Mouse (Mus musculus): ENCODE results near the gene Tdrd1. TPM values are rescaled to one million over a fixed set of nuclear protein-coding genes. Genes with fewer than 3 reads are reported as not detected.

Tdrd1 gene
- 88.6 TPM for polyA plus RNA-seq (2014; fragmentation: Illumina TruSeq; extraction: RNeasy Lipid Tissue Mini Kit (QIAGEN cat#74804); ENCODE audit: low read depth, low replicate concordance)

DNA sequence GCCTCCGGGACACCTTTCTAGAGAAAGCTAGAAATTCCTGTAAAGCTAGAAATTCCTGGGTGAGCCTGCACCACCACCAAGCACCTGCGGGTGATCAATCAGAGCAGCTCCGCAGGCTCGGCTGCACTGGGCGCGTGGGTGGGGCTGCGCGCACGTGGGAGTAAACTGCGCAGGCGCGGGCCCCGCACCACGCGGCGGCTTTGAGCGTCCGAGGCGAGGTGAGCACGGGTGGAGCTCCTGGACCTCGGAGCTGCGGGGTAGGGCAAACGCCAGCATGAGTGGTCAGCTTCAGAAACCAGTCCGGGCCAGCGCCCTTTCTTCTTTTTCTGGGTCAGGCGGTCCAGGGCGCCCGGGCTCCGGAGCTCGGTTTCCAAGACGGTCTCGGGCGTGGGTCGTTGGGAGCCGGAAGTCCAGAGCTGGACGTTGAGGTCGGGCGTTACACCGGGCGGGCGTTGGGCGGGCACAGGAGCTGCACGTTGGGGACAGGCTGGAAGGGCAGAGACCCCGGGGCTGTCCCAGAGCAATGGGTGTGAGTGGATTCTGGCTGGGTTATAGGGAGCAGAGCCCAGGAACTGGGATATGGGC, at the start of gene Tdrd1:
Tdrd1 (plus strand) TSS at position 163 of the 585 bp plus-strand sequence.

GRCm38 (mm10) chr19:56821798-56822447, 4.1 kb upstream of the Tdrd1 start, which contains the start of gene Ccdc186:
TSS of gene Ccdc186 (minus strand) at chr19:56822190.

DNA sequence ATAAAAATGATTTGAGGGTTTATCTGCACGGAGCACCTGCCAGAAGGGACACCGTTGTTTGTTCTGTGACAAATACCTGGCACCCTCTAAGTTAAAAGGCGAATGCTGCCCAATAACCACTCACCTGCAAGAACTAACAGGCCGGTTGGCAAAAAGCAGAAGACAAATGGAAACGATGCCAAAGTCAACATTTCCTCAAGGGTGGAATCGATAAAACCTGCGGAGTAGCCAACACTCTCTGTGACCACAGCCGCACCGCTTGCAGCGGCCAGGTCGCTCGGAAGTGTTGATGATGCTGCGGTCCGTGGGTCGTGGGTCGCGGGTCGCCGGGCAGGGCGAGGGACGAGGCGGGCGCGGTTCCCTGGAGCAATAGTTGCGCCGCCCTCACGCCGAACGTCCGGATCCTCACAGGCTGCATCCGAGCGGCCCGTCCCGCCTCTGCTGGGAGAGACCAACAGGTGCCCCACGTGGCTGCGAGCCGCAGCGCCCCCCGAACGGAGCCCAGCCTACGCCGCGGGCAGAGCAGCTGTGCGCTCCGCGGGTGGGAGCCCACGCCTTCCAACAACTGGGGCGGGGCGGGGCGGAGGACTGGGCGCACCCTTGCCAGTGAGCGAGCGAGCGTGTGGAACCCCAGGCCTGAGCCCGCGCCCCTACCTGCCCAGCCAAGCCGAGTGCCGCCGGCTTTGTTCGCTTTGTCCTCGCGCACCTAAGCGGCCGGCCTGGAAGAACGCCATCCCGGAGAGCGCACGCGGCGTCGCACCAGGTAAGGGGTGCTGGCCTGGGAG, 48.0 kb downstream of the Tdrd1 start, which contains the start of gene Vwa2:
Vwa2 (plus strand) TSS at position 434 of the 785 bp plus-strand sequence.

Other genes with a start within 250 kb of the Tdrd1 start
- gene Adrb1, start 104.0 kb upstream of the Tdrd1 start, polyA plus RNA-seq (2014; fragmentation: Illumina TruSeq; extraction: RNeasy Lipid Tissue Mini Kit (QIAGEN cat#74804); ENCODE audit: low read depth, low replicate concordance) = 0.43 TPM
- gene Ccdc186, start 4.0 kb upstream of the Tdrd1 start, polyA plus RNA-seq (2014; fragmentation: Illumina TruSeq; extraction: RNeasy Lipid Tissue Mini Kit (QIAGEN cat#74804); ENCODE audit: low read depth, low replicate concordance) = 190 TPM
- gene Vwa2, start 48.0 kb downstream of the Tdrd1 start, polyA plus RNA-seq (2014; fragmentation: Illumina TruSeq; extraction: RNeasy Lipid Tissue Mini Kit (QIAGEN cat#74804); ENCODE audit: low read depth, low replicate concordance) = 0.06 TPM
- 0.55 TPM for gene Afap1l2, start 182.0 kb downstream of the Tdrd1 start, polyA plus RNA-seq (2014; fragmentation: Illumina TruSeq; extraction: RNeasy Lipid Tissue Mini Kit (QIAGEN cat#74804); ENCODE audit: low read depth, low replicate concordance)